Mouse (Mus musculus) liver, postnatal 0 days (tissue): ENCODE results near the gene Fam84a.

Experiments used
- CTCF ChIP-seq: sonication (generic); IDR thresholded peaks from 2 replicates; pipeline ENCODE4 v1.5.1; 2016; ENCODE audit warnings: antibody characterized with exemption, low read depth
- EP300 ChIP-seq: IDR thresholded peaks from 2 replicates; pipeline ENCODE4 v1.6.1; 2016; ENCODE audit warnings: antibody characterized with exemption, low read depth, mild to moderate bottlenecking

GRCm38 (mm10) chr12:14114730-14115129 lies 37.1 kb downstream of the Fam84a start:
- TF ChIP-seq EP300 (no peak), CTCF (no peak)
